Mouse (Mus musculus) neural tube, embryonic 10.5 days (tissue): ENCODE results near the gene Csad.
"Not testable (repeated sequence)": the region's sequence is repeated elsewhere in the genome, so short reads cannot be mapped to it uniquely, and the experiment has no call there.

ENCODE experiments used
- DNase-seq: peaks from one replicate; pipeline ENCODE4 v3.0.0-alpha.2; 2017; ENCODE audit warnings: low spot score; ENCODE audit errors: extremely low spot score

Csad gene

DNA sequence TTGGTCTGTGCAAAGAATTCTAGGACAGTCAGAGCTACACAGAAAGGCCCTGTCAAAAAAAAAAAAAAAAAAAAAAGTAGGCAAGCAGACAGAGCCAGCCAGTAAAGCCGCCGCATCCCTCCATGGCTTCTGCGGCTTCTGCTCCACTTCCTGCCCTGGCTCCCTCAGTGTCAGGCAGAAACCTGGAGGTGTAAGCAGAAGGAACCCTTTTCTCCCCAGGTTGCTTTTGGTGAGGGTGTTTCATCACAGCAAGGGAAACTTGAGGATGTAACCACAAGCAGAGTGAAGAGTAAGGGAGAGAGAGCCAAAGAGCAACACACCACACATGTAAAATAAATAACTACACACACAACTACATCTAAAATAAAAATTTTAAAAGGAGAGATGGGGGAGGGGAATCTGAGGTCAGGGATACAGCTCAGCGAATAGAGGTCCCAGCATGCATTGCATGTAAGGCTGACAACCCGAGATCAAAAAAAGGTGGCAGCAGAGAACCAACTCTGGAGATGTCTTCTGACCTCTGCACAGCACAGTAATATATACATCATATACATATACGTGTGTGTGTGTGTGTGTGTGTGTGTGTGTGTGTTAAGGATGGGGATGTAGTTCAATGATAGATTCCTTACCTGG is 38.9 kb downstream of the Csad start:
- DNase-seq: no peak

DNA sequence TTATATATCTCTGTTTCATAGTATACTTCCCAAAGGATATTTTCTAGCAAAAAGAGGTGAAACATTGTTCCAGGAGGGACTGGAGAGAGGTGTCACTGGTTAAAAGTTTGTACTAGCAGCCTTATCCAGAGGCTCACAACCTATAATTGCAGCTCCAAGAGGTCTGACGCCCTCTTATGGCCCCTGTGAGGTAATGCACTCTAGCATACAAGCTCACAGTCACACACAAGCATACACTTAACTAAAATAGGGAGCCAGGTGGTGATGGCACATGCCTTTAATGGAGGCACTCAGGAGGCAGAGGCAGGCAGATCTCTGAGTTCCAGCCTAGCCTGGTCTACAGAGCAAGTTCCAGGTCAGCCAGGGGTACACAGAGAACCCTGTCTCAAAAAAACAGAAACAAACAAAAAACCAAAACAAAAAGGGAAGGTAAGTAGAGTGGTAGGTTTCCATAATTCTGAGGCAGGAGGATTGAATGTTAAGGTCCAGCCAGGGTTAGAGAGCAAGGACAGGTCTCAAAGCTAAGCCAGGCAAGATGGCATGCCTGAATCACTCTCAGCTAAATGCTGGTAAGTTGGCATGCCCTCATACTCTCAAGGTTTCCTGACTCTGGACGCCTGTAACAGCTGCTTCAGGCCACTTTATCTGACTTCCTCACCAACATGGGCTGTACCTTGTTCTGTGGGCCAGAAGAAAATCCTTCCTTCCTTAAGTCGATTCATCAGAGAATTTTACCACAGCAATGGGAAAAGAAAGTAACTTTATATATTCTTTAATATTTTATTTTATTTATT is 40.4 kb downstream of the Csad start:
- no peak for DNase-seq

DNA sequence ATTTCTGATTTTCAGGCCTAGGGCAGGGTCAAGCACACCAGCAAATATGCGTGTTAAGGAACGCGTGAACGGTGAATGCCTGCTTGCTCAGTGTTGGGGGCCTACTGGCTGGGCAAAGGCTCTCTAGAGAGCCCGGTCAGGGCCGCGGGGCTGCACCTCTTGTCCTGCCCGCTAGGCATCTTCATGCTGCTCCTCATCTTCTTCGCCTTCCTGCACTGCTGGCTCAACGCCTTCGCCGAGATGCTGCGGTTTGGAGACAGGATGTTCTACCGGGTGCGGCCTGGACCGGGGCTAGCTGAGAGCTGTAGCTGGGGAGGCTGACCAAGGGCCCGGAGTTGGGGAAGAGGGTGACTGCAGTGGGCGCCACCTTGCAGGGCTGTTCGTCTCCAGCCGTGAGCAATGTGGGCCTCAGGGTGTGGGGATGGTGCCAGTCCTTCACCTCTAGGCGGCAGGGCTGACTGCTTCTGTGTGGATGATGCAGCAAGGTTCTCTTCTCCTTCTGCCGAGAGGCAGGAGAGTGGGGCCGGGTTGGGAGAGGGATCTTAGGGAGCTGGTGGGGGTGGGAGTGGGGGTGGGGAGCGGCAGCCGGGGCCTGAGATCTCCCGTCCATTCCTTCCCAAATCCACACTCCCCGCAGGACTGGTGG is 44.0 kb downstream of the Csad start:
- no peak for DNase-seq

DNA sequence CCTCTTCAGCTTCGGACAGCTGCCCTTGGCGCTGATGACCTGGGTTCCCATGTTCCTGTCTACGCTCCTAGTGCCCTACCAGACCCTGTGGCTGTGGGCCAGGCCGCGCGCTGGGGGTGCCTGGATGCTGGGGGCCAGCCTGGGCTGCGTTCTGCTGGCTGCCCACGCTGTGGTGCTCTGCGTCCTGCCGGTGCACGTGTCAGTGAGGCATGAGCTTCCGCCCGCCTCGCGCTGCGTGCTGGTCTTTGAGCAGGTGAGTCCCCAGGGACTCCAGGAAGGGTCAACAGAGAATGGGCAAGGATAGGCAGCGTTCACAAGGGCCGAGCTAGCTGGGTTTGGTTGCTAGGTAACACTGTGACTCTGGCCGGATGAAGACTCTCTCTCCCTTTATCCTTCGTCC is 47.7 kb downstream of the Csad start:
- DNase-seq: peak; percentile 42

DNA sequence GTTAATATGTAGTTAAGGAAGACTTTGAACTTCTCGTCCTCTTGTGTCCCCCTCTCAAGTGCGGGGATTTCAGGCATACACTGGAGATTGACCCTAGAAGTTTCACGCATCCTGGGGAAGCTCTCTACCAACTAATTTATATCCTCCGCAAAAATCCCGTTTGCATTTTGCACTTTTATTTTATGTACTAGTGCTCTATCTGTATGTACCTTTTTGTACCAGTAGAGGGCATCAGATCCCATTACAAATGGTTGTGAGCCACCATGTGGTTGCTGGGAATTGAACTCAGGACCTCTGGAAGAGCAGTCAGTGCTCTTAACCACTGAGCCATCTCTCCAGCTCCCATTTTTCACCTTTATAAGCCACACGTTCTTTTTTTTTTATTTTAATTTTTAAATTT is 49.5 kb downstream of the Csad start:
- not testable (repeated sequence) for DNase-seq

DNA sequence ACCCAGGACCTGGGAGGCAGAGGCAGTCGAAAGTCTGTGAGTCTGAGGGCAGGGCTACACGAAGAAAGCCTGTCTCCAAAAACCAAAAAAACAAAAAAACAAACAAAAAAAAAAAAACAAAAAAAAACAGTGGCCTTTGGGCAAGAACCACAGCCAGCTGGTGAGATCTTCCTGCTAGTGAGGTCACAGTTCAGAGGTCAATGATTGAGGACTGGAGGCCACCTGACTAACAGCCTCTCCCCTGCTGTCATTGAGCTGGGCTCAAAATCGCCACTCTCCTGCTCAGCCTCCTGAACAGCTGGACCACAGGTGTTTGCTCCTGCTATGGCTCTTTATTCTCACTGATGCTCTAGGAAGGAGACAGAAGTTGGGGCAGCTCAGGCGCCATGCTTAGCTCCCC is 51.9 kb downstream of the Csad start:
- peak; percentile 49 for DNase-seq

DNA sequence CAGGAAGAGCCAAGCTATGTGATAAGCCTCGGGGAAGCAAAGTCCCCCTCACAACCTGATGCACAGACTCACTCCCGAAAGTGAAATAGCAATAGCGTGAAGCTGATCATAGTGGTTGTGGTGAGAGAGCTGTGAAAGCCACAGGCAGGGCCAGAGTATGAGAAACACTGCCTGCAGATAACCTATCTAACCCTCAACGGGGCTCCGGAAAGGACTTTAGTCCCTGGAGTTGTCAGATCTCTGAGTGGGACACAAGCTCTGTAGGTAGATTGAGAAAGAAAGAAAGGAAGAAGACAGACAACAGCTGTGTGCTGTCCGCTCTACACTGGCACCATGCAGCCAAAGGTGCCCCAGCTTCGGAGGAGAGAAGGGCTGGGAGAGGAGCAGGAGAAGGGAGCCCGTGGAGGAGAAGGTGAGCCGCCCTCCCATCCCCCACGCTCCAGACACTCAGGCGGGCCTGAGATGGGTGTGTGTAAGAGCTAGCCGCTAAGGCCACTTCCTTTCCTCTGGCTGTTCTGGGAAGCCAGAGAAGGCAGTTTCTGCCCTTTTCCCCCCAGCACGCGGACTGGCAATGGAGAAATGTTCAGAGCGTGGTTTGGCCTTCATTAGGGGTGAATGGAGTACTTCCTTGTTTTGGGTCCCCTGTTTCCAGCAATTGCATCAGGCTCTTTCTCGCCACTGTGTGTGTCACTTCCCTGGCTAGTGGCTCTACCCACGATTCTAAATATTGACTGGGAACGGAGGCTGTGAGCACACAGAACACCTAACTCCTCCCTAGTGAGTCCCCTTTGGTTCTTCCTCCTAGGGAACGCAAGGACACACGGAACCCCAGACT is 54.0 kb downstream of the Csad start, which contains the start of gene Soat2:
Gene Soat2, plus strand, starts transcription at position 226 of the 835 bp plus-strand sequence.
- no peak for DNase-seq

DNA sequence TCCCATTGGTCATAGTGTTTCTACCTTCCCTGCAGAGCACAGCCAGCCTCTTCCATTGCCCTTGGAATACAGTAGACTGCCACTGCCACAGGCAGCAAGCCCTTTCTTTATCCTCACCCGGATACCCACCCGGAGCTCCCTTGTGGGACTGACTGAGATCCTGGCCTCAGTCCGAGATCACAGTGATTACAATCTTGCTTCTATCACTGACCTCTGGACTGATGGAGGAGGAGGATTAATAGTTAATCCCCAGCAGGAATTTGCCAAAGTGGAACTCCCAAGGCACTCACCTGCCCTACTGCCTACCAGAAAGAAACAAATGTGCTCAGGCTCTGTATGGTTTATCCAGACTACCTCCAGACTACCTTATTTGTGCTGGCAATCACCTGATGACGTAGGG is 55.0 kb downstream of the Csad start:
- no peak for DNase-seq

DNA sequence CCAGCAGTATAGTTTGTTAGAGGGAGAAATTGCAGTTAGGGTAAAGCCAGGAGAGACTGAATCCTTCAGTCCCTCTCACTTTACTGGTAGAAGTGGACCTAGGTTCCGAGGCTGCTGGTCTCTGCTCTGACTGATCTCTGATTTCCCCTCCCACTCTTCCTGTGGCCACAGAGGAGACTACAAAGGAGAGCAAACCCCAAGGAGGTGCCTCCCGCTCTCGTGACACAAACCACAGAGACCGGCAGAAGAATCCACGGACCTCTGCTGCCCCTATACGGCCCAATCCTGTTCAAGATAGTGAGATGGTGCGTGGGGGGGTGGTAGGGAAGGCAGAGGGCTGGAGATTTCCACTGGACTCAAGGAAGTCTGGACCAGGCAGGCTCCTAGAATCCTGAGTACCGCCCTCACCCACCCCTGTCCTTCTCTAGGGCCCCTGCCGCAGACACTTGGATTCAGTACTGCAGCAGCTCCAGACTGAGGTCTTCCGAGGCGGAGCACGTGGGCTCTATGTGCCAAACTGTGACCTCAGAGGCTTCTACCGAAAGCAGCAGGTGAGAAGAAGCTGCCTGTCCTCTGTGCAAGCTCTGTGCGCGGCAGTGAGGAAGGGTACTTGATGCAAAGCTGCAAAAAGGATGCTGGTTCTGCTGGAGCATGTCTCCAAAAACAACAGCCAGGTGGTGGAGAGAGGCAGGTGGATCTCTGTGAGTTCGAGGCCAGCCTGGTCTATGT is 56.7 kb downstream of the Csad start:
- no peak for DNase-seq

DNA sequence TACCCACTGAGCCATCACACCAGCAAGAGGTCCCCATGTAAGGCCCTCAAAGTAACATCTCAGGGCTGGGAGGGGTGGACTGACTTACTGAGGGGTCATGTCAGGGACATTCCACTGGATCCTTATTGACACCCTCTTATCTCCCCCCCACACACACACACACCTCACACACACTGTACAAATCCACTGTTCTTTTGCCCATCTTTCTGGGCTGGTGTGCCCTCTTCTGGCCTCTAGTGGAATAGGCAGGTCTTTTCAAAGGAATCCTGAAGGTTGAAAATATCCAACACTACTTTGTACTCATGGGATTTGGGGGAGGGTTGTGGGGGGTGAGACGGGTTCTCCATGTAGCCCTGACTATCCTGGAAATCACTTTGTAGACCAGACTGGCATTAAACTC is 57.6 kb downstream of the Csad start:
- DNase-seq: peak; percentile 40

DNA sequence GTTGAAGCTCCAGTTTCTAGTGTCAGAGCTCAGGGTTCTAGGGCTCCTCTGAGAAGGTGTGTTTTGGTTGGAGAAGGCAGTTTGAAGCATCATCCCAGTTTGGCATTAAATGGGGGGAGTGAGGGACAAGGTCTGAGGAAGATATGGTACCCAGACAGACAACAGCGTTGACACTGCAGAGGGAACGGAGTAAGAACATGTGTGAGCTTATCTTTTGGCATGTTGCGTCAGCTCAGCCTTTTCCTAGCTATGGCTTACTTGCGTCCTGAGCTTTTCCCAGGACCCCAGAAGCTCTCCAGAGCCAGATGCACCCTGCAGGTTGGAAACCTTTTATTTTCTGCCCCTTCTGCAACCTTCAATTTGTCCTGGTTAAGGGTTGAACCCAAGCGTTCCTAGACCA is 58.4 kb downstream of the Csad start:
- no peak for DNase-seq

DNA sequence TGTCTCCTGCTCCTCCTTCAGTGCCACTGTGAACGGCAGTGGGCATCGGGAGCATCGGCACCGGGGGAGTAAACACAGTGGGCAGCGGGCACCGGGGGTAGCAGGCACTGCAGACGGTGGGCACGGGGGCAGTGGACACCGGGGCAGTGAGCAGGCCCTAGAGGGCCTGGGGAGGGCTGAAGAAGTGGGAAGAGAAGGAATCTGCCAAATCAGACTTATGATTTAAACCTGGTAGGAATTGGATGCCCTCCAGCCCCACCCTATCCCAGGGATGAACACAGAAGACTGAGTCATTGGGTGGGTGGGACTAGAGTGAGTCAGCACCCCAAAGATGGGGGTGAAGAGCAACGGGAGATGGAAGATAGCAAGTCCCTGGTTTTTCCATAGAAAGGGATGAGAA is 59.2 kb downstream of the Csad start:
- no peak for DNase-seq

DNA sequence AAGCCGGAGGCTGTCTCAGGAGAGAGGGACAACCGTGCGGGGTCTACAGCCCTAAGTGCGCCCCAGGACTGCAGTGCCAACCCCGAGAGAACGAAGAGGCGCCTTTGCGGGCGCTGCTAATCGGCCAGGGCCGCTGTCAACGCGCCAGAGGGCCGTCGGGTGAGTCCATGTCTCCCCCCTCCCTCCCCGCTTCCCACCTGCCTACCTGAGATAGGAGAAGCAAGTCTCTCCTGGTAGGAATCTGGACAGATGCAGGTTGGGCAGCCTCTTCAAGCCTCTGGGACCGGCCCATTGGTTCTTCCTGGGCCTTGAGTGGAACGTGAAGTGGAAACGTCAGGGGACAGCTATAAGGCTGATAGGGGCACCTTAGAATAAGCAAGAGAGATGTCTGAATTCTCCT is 59.8 kb downstream of the Csad start:
- DNase-seq: no peak

DNA sequence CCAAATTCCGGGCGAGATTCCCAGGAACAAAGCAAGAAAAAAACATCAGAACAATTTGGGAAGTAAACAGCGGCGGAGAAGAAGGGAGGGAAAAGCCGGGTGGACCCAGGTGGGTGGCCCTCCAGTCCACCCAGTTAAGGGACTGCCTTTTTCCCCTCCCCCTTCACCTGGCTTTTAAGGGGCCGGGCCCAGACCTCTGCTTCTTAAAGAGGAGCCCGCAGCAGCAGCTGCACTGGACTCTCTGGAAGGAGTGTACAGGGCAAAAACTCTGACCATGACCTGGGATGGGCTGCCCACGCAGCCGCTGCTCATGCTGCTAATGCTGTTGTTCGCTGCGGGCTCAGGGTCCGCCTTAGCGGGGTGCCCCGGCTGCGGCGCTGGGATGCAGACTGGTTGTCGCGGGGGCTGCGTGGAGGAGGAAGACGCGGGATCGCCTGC is 60.2 kb downstream of the Csad start, which contains the start of gene Igfbp6:
Gene Igfbp6, plus strand, starts transcription at position 89 of the 438 bp plus-strand sequence.
- peak; percentile 28 for DNase-seq

DNA sequence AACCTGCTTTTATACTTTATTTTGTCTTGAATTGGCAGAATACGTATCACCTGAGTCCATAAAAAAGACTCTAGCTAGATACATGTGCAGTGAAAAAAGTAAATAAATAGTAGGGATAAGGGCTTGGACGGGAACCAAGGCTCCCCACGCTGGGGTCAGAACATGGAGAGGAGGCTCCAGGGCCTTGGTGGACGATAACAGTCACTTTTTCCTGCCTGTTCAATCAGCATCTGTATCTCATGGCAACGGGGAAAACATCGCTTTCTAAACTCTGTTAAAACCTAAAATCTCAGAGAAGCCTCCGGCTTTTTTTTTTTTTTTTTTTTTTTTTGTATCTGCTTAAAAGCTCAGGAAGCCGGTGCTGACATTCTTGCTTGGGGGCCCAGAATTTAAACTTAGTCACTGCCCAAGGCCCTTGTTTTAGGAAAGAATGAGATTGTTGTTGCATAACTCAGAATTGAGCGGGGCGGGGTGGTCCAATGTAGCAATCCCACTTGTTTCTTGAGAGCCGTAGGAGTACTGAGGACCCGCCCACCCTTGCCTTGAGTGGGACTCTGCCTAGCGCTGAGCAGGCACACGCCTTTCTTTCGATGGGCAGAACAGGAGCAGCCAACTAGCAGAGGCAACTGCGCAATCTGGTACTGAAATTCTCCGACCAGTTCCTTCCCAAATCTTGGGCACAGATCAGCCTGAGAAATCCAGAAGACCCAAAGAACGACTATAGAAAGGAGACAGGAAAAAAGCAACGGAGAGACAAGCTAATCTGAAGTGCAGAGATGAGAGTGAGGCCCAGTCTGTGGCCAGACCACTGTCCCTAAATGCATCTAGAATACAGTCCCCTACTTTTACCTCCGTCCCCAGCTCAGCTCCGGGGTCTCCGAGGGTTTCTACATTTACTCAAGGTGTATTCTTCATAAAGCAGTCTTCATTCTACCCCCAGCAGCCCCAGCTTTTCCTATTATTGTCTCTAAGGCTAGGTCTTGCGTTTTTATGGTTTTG is 61.3 kb downstream of the Csad start:
- no peak for DNase-seq

DNA sequence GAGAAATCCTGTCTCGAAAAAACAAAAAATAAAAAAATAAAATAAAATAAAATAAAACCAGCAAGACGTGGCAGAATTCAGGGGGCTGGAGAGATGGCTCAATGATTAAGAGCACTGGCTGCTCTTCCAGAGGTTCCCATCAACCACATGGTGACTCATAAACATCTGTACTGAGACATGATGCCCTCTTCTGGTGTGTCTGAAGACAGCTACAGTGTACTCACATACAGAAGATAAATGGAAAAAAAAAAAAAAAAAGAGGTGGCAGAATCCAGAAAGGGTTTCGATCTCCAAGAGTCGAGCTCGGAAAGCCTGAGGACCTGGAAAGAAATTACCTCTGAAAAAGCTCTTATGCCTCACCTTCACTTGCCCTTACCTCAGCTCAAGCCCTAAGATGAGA is 63.4 kb downstream of the Csad start:
- no peak for DNase-seq

DNA sequence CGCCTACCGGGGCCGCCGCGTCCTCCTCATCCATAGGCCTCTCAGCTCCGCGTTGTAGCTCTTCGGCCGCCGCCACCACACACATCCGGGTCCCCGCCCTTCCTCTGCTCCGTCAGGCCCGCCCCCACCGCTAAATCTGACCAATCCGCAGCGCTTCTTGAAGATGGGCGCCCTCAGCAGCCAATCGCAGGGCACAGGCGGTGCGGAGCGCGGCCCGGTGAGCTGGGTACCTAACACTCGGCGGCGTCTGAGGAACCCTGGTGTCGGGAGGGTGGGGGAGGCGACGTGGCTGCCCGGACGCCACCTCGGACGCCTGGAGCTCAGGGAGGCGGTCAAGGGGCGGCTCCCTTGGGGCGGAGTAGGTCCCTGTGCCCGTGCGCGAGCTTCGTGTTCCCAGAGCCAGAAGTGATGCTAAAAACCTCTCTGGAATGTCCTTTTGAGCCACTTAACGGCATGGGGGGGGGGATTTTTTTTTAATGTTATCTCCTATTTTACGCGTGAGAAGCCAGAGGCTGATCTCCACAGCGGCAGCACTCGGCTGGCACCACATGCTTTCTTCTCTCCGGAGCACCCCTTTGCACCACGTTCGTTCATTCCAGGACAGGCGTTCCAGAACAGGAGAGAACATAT is 68.3 kb downstream of the Csad start, which contains the start of gene Spryd3:
Gene Spryd3, minus strand, starts transcription at position 106 of the 630 bp plus-strand sequence.
- peak; percentile 98 for DNase-seq

DNA sequence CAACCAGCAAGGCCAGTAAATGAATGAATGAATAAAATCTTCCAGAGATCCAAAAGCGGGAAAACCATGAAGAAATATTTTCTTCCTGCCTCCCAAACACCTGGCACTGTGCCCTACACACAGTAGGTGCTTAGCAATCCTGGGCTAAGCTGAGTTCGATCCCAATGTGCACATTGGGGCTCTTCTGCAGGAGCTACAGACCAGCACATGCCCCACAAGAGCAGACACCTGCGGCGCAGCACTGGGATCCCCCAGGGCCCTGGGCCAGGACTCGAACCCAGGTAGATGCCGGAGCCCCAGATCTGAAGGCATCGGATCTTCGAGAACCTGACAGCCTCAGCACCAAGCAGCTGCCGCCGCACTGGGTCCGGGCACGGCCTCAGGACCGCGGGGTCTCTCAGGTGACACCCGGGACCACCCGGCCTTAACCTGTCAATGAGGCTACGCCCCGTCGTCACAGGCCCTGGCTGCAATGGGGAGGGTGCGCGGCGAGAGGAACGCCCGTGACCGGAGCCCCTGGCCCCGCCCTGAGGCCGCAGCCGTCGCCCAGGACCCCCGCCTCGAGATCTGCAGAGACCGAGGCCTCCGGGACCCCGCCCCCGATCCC is 68.9 kb downstream of the Csad start:
- DNase-seq: no peak

DNA sequence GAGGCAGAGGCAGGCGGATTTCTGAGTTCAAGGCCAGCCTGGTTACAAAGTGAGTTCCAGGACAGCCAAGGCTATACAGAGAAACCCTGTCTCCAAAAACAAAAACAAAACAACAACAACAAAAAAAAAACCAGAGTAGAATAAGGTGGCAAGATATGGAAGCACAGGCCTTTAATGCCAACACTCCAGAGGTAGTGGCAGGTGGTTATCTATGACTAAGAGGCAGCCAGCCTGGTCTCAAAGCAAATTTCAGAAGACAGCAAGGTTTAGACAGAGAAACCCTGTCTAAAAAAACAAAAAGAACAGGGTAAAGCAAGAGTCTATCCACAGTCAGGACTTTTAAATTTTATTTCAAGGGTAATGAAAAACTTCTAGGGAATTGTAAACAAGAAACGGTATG is 69.8 kb downstream of the Csad start:
- DNase-seq: no peak
